Mouse (Mus musculus) small intestine, adult 2 months (tissue): ENCODE results near the gene Mkrn1.

Experiments used
- CTCF ChIP-seq: fragments of 200-500 bp; IDR thresholded peaks from 2 replicates; pipeline ENCODE4 v1.5.1; 2012; ENCODE audit warnings: low read depth, mild to moderate bottlenecking, control low read depth, inconsistent platforms, low read length, moderate library complexity, mixed read lengths; ENCODE audit not compliant: insufficient replicate concordance, insufficient read length; ENCODE audit errors: extremely low read depth
- POLR2A ChIP-seq: fragments of 200-500 bp; IDR thresholded peaks from 2 replicates; pipeline ENCODE4 v1.6.1; 2012; ENCODE audit warnings: low read depth, mild to moderate bottlenecking, control low read depth, inconsistent platforms, low read length, moderate library complexity

GRCm38 (mm10) chr6:39427276-39428003, 7.2 kb upstream of the Mkrn1 start:
- no peak for TF ChIP-seq POLR2A
- no peak for TF ChIP-seq CTCF
